Mouse (Mus musculus): ENCODE measurements around the gene Bcl7a.

The Bcl7a gene

GRCm38 (mm10) chr5:123377120-123377955 lies 33.7 kb downstream of the Bcl7a start:
- peak; percentile 87 for DNase-seq (ENCODE audit: low read depth)

- DNase-seq (ENCODE audit: low read depth) = no peak
Observed at GRCm38 (mm10) chr5:123378712-123379111, 35.1 kb downstream of the Bcl7a start.

- no peak for DNase-seq (ENCODE audit: low read depth)
Observed at GRCm38 (mm10) chr5:123379504-123379931, 35.9 kb downstream of the Bcl7a start.

GRCm38 (mm10) chr5:123381968-123382367 lies 38.3 kb downstream of the Bcl7a start:
- DNase-seq (ENCODE audit: low read depth) = no peak

GRCm38 (mm10) chr5:123382686-123383085 lies 39.1 kb downstream of the Bcl7a start:
- no peak for DNase-seq (ENCODE audit: low read depth)

GRCm38 (mm10) chr5:123388452-123388851 lies 44.8 kb downstream of the Bcl7a start:
- no peak for DNase-seq (ENCODE audit: low read depth)

- no peak for DNase-seq (ENCODE audit: low read depth)
Observed at GRCm38 (mm10) chr5:123390536-123391441, 47.2 kb downstream of the Bcl7a start.

GRCm38 (mm10) chr5:123391442-123391809 lies 47.8 kb downstream of the Bcl7a start:
- peak; percentile 57 for DNase-seq (ENCODE audit: low read depth)

GRCm38 (mm10) chr5:123393786-123394302 lies 50.2 kb downstream of the Bcl7a start:
- no peak for DNase-seq (ENCODE audit: low read depth)

- peak; percentile 91 for DNase-seq (ENCODE audit: low read depth)
Observed at GRCm38 (mm10) chr5:123394303-123394956, 50.8 kb downstream of the Bcl7a start, which contains the start of gene Mlxip. Gene Mlxip (plus strand): TSS chr5:123394798.

- peak; percentile 62 for DNase-seq (ENCODE audit: low read depth)
Observed at GRCm38 (mm10) chr5:123394957-123395881, 51.6 kb downstream of the Bcl7a start.

- peak; percentile 30 for DNase-seq (ENCODE audit: low read depth)
Observed at GRCm38 (mm10) chr5:123396901-123397464, 53.3 kb downstream of the Bcl7a start.

- DNase-seq (ENCODE audit: low read depth) = peak; percentile 52
Observed at GRCm38 (mm10) chr5:123397786-123398185, 54.2 kb downstream of the Bcl7a start.

GRCm38 (mm10) chr5:123398856-123399498 lies 55.3 kb downstream of the Bcl7a start:
- peak; percentile 27 for DNase-seq (ENCODE audit: low read depth)

GRCm38 (mm10) chr5:123404480-123404879 lies 60.8 kb downstream of the Bcl7a start:
- no peak for DNase-seq (ENCODE audit: low read depth)

- no peak for DNase-seq (ENCODE audit: low read depth)
Observed at GRCm38 (mm10) chr5:123406952-123407351, 63.3 kb downstream of the Bcl7a start.

GRCm38 (mm10) chr5:123408176-123408575 lies 64.5 kb downstream of the Bcl7a start:
- DNase-seq (ENCODE audit: low read depth) = no peak

- no peak for DNase-seq (ENCODE audit: low read depth)
Observed at GRCm38 (mm10) chr5:123412193-123412592, 68.6 kb downstream of the Bcl7a start.

- no peak for DNase-seq (ENCODE audit: low read depth)
Observed at GRCm38 (mm10) chr5:123413866-123414363, 70.3 kb downstream of the Bcl7a start.

GRCm38 (mm10) chr5:123416149-123416548 lies 72.5 kb downstream of the Bcl7a start:
- no peak for DNase-seq (ENCODE audit: low read depth)
